Mouse (Mus musculus): Measurements from ENCODE around the gene Rrm1. TPM values are rescaled to one million over a fixed set of nuclear protein-coding genes. Genes with fewer than 3 reads are reported as not detected.

Rrm1 gene
- polyA plus RNA-seq, 1 experiment from 2014 or later, result 261 TPM

DNA sequence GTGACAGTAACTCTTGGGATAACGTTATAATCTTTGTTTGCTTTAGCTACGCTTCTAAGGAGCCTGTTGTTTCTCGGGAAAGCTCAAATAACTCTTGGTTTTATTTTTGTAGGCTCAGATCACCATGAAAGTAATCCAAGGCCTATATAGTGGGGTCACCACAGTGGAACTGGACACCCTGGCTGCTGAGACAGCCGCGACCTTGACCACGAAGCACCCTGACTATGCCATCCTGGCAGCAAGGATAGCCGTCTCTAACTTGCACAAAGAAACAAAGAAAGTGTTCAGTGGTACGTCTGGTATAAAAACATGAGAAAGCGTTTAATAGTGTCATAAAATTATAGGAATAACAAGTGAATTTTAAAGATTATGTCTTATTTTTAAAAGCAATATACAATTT is 4.9 kb downstream of the Rrm1 start:
- DNase-seq (ENCODE audit: low spot score), result no peak
- 94% methylated on average over 9 of the region's 9 CpGs for WGBS
- H3K36me3 ChIP-seq (ENCODE audit: control insufficient read depth, insufficient read depth, low read length), result peaks cover 22% of the 10 kb centered on the region; the same call in 1 of the 2 replicates
- no peaks in the 10 kb centered on the region for H3K9me3 ChIP-seq (ENCODE audit: control insufficient read depth, low read length)
- H3K4me3 ChIP-seq (ENCODE audit: low read depth, low read length), result no peak overlapping the region
- H3K9ac ChIP-seq (ENCODE audit: low read length), result no peak overlapping the region
- H3K27ac ChIP-seq (replicated peaks; ENCODE audit: low read depth, low read length), result no peak overlapping the region
- no peaks in the 10 kb centered on the region; the same call in 1 of the 2 replicates for H3K4me1 ChIP-seq (ENCODE audit: control insufficient read depth, insufficient read depth, low read length)
- no peak overlapping the region for H3K4me2 ChIP-seq (ENCODE audit: low read depth, severe bottlenecking)
- H3K27me3 ChIP-seq (ENCODE audit: control insufficient read depth, insufficient read depth, low read length), result no peaks in the 10 kb centered on the region
- ATAC-seq (ENCODE audit: insufficient number of reproducible peaks, low FRiP score, low TSS enrichment, low read depth), result no peak

DNA sequence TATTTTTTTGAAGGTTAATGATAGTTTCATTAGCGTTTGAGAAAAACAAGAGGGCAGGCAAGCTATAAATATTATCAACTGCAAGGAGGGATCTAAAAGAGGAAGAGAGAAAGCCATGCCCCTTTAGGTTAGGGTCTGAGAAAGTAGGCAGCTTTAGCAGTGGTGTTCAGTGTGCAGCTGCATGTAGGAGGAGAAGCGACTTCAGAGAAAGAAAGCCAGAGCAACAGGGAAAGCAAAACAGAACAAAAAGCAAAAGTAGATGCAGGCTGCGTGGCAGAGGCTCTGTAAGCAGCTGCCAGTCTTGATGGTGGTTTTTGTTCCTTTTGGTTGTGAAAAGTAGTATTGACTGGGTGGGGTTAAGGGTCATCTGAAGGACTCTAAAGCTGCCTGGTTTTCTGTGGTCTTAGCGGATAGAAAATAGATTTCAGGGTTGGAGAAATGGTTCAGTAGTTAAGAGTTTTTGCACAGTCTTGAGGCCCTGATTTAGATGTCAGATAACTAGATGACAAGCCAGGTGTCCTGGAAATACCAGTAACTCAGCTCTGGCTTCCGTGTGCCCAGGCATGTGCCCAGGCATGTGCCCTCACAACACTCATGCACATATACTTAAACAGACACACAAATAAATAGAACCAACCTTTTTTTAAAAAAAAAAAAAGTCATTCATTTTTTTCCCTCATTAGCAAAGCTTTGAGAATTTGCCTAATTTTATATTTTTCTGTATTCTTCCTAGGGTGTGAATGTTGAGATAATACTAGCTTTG is 17.3 kb downstream of the Rrm1 start:
- 94% methylated on average over 5 of the region's 5 CpGs for WGBS
- no peak overlapping the region for H3K9ac ChIP-seq (ENCODE audit: low read length)
- H3K4me1 ChIP-seq (ENCODE audit: control insufficient read depth, insufficient read depth, low read length), result no peaks in the 10 kb centered on the region
- H3K27me3 ChIP-seq (ENCODE audit: control insufficient read depth, insufficient read depth, low read length), result no peaks in the 10 kb centered on the region
- peaks cover 50% of the 10 kb centered on the region for H3K36me3 ChIP-seq (ENCODE audit: control insufficient read depth, insufficient read depth, low read length)
- ATAC-seq (ENCODE audit: insufficient number of reproducible peaks, low FRiP score, low TSS enrichment, low read depth) (no peak), DNase-seq (ENCODE audit: low spot score) (no peak)
- H3K4me3 ChIP-seq (ENCODE audit: low read depth, low read length), result no peak overlapping the region
- H3K27ac ChIP-seq (replicated peaks; ENCODE audit: low read depth, low read length), result no peak overlapping the region
- H3K4me2 ChIP-seq (ENCODE audit: low read depth, severe bottlenecking), result no peak overlapping the region
- H3K9me3 ChIP-seq (ENCODE audit: control insufficient read depth, low read length), result no peaks in the 10 kb centered on the region

DNA sequence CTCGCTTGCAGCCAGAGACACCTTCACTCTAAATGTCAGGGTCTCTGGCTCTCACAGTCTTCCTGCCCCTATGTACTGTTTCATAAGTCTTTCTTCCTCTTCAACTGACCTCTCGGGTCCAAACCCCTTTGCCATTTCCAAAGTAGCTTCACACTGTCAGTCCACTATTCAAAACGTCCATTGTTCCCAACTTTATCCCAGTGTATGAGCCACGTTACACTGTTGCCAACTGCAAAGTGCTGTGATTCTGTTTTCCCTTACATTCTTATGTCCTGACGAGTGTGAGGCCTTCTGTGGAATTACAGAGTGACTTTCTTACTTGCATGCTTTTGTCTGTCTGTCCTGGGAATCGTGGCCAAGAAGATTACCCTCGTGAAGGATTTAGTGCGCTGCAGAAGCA is 26.1 kb downstream of the Rrm1 start:
- H3K9ac ChIP-seq (ENCODE audit: low read length), result no peak overlapping the region
- H3K4me2 ChIP-seq (ENCODE audit: low read depth, severe bottlenecking), result no peak overlapping the region
- no peak for DNase-seq (ENCODE audit: low spot score)
- H3K4me1 ChIP-seq (ENCODE audit: control insufficient read depth, insufficient read depth, low read length), result no peaks in the 10 kb centered on the region
- no peaks in the 10 kb centered on the region for H3K27me3 ChIP-seq (ENCODE audit: control insufficient read depth, insufficient read depth, low read length)
- H3K36me3 ChIP-seq (ENCODE audit: control insufficient read depth, insufficient read depth, low read length), result peaks cover 32% of the 10 kb centered on the region
- no peaks in the 10 kb centered on the region for H3K9me3 ChIP-seq (ENCODE audit: control insufficient read depth, low read length)
- H3K27ac ChIP-seq (replicated peaks; ENCODE audit: low read depth, low read length), result no peak overlapping the region
- no peak overlapping the region for H3K4me3 ChIP-seq (ENCODE audit: low read depth, low read length)
- WGBS, result 91% methylated on average over 8 of the region's 8 CpGs
- ATAC-seq (ENCODE audit: insufficient number of reproducible peaks, low FRiP score, low TSS enrichment, low read depth), result no peak

DNA sequence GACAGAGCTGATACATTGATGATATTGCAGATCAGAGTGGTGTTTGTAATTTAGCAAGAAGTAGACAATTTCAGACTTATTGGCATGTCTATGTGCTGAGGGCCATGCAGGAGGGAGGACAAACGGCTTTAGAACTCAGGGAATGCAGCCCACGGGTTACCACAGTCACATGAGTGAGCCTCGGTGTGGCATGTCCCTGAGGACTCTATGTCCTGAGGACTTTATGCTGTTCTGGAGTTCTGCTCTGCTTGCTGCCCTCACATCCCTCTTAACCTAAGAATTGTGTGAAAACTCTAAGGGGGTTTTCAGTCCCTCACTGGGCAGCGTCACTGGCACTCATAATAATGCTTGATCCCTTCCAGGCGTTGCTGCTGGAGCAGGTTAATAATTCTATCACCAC is 31.2 kb downstream of the Rrm1 start:
- no peaks in the 10 kb centered on the region for H3K4me1 ChIP-seq (ENCODE audit: control insufficient read depth, insufficient read depth, low read length)
- 55% methylated on average over 5 of the region's 5 CpGs for WGBS
- H3K9ac ChIP-seq (ENCODE audit: low read length), result no peak overlapping the region
- H3K4me2 ChIP-seq (ENCODE audit: low read depth, severe bottlenecking), result no peak overlapping the region
- no peak overlapping the region for H3K27ac ChIP-seq (replicated peaks; ENCODE audit: low read depth, low read length)
- H3K36me3 ChIP-seq (ENCODE audit: control insufficient read depth, insufficient read depth, low read length), result peaks cover 4% of the 10 kb centered on the region
- no peak overlapping the region for H3K4me3 ChIP-seq (ENCODE audit: low read depth, low read length)
- H3K9me3 ChIP-seq (ENCODE audit: control insufficient read depth, low read length), result no peaks in the 10 kb centered on the region
- no peak for DNase-seq (ENCODE audit: low spot score)
- ATAC-seq (ENCODE audit: insufficient number of reproducible peaks, low FRiP score, low TSS enrichment, low read depth), result no peak
- no peaks in the 10 kb centered on the region for H3K27me3 ChIP-seq (ENCODE audit: control insufficient read depth, insufficient read depth, low read length)

DNA sequence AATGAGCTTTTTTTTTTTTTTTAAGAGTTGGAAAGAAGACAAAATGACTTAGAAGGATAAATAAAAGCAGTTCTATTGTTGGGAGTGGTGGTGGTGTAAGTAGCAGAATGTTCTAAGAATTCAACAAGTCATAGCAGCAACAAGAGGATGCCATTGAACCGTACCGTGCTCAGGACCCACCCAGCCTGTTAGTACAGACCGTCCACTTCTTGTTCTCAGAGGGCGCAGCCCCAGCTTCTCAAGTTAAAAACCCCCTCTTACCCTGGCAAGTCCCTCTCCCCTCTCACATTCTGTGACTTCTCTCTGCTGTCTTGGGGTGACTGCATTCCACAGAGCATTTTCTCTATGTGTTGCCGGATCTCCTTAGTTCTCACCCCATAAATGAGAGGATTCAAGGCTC is 35.1 kb downstream of the Rrm1 start:
- DNase-seq (ENCODE audit: low spot score), result no peak
- no peaks in the 10 kb centered on the region for H3K36me3 ChIP-seq (ENCODE audit: control insufficient read depth, insufficient read depth, low read length)
- H3K4me1 ChIP-seq (ENCODE audit: control insufficient read depth, insufficient read depth, low read length), result no peaks in the 10 kb centered on the region
- no peaks in the 10 kb centered on the region for H3K27me3 ChIP-seq (ENCODE audit: control insufficient read depth, insufficient read depth, low read length)
- no peak for ATAC-seq (ENCODE audit: insufficient number of reproducible peaks, low FRiP score, low TSS enrichment, low read depth)
- H3K27ac ChIP-seq (replicated peaks; ENCODE audit: low read depth, low read length), result no peak overlapping the region
- H3K4me3 ChIP-seq (ENCODE audit: low read depth, low read length), result no peak overlapping the region
- no peak overlapping the region for H3K9ac ChIP-seq (ENCODE audit: low read length)
- 90% methylated on average over 5 of the region's 5 CpGs for WGBS
- H3K4me2 ChIP-seq (ENCODE audit: low read depth, severe bottlenecking), result no peak overlapping the region
- H3K9me3 ChIP-seq (ENCODE audit: control insufficient read depth, low read length), result no peaks in the 10 kb centered on the region

DNA sequence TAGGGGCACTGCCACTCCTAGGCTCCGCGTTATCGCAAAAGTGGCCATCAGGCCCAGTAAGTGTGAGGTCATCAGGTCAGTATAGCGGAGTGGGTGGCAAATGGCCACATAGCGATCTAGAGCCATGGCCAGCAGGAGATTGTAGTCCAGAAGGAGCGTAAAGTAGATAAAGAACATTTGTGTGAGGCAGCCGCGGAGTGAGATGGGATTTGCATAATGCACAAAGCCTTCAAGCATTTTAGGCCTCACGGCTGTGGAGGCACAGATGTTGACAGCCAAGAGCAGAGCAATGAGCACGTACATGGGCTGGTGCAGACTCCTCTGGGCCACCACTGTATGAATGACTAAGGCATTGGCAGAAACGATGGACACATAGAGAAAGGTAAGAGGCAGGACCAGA is 35.9 kb downstream of the Rrm1 start:
- Histone ChIP-seq H3K27me3 (ENCODE audit: control insufficient read depth, insufficient read depth, low read length) (no peaks in the 10 kb centered on the region), H3K9me3 (ENCODE audit: control insufficient read depth, low read length) (no peaks in the 10 kb centered on the region), H3K4me2 (ENCODE audit: low read depth, severe bottlenecking) (no peak overlapping the region), H3K36me3 (ENCODE audit: control insufficient read depth, insufficient read depth, low read length) (no peaks in the 10 kb centered on the region), H3K4me3 (ENCODE audit: low read depth, low read length) (no peak overlapping the region), H3K27ac (replicated peaks; ENCODE audit: low read depth, low read length) (no peak overlapping the region), H3K4me1 (ENCODE audit: control insufficient read depth, insufficient read depth, low read length) (no peaks in the 10 kb centered on the region), H3K9ac (ENCODE audit: low read length) (no peak overlapping the region)
- DNase-seq (ENCODE audit: low spot score), result no peak
- no peak for ATAC-seq (ENCODE audit: insufficient number of reproducible peaks, low FRiP score, low TSS enrichment, low read depth)
- 81% methylated on average over 11 of the region's 11 CpGs for WGBS

DNA sequence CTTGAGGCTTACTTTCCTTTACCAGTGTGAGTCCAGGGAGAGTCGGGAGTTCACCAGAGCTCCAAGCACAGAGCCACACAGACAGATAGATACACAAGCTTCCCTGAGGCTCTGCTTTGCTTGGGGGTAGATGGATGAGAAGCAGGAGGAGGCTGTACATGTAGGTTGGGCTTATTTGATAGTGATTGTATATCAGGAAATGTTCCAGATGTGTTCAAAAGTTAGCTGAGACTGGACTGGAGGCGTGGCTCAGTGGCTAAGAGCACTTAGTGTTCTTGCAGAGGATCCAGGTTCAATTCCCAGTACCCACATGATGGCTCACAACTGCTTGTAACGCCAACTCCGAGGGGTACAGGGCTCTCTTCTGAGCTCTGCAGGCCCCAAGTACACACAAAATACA is 36.9 kb downstream of the Rrm1 start:
- Histone ChIP-seq H3K27me3 (ENCODE audit: control insufficient read depth, insufficient read depth, low read length) (no peaks in the 10 kb centered on the region), H3K4me2 (ENCODE audit: low read depth, severe bottlenecking) (no peak overlapping the region)

DNA sequence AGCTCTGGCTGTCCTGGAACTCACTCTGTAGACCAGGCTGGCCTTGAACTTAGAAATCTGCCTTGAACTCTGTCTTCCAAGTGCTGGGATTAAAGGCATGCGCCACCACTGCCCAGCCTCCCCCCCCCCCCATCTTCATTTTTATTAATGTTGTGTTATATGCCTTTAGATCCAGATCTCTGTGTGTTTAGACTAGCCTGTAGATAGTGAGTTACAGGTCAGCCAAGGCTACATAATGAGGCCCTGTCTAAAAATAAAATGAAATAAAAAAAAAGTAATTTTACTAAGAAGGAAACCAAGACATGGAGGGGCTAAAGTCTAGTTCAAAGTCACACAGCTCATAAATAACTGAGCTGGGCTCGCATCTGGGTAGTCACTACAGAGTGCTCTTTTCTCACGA is 37.4 kb downstream of the Rrm1 start:
- ATAC-seq (ENCODE audit: insufficient number of reproducible peaks, low FRiP score, low TSS enrichment, low read depth) (no peak), DNase-seq (ENCODE audit: low spot score) (no peak)
- no peaks in the 10 kb centered on the region for H3K9me3 ChIP-seq (ENCODE audit: control insufficient read depth, low read length)
- 48% methylated on average over 3 of the region's 3 CpGs for WGBS
- no peaks in the 10 kb centered on the region for H3K27me3 ChIP-seq (ENCODE audit: control insufficient read depth, insufficient read depth, low read length)
- no peak overlapping the region for H3K4me2 ChIP-seq (ENCODE audit: low read depth, severe bottlenecking)
- no peaks in the 10 kb centered on the region for H3K36me3 ChIP-seq (ENCODE audit: control insufficient read depth, insufficient read depth, low read length)
- no peak overlapping the region for H3K9ac ChIP-seq (ENCODE audit: low read length)
- H3K27ac ChIP-seq (replicated peaks; ENCODE audit: low read depth, low read length), result no peak overlapping the region
- no peaks in the 10 kb centered on the region for H3K4me1 ChIP-seq (ENCODE audit: control insufficient read depth, insufficient read depth, low read length)
- H3K4me3 ChIP-seq (ENCODE audit: low read depth, low read length), result no peak overlapping the region

More for the DNA sequence above, 36.9 kb downstream of the Rrm1 start:
- Histone ChIP-seq H3K9ac (ENCODE audit: low read length) (no peak overlapping the region), H3K9me3 (ENCODE audit: control insufficient read depth, low read length) (no peaks in the 10 kb centered on the region), H3K4me1 (ENCODE audit: control insufficient read depth, insufficient read depth, low read length) (no peaks in the 10 kb centered on the region), H3K27ac (replicated peaks; ENCODE audit: low read depth, low read length) (no peak overlapping the region), H3K4me3 (ENCODE audit: low read depth, low read length) (no peak overlapping the region), H3K36me3 (ENCODE audit: control insufficient read depth, insufficient read depth, low read length) (no peaks in the 10 kb centered on the region)
- DNase-seq (ENCODE audit: low spot score), result no peak
- WGBS, result 87% methylated on average over 4 of the region's 4 CpGs
- ATAC-seq (ENCODE audit: insufficient number of reproducible peaks, low FRiP score, low TSS enrichment, low read depth), result no peak
